Mouse (Mus musculus) hindlimb bud, embryonic 11.5 days (tissue): Measurements from ENCODE around the gene Dcp1a.

Experiments used
- DNase-seq: peaks from one replicate; pipeline ENCODE4 v3.0.0-alpha.2; 2012; ENCODE audit warnings: low read depth, low spot score; ENCODE audit errors: extremely low spot score

Dcp1a gene

DNA sequence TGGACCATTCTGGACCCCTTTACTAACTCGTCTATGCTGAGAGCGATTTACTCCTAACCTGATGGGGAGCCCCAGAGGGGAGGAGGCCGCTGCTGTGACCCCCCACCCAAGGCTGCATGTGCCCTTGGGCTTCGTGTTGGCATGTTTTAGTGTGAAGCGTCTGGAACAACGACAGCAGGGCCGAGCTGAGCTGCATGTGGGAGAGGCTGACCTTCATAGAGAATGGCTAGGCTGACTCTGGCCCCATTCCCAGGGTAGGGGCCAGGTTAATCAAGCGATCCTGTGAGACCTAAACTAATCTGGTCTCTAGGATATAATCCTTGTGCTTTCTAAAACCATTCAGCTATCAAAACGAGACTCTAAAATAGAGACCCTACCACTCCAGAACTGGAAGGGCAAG lies 78.4 kb downstream of the Dcp1a start:
- DNase-seq: no peak

- DNase-seq: no peak
These were observed 80.1 kb downstream of the Dcp1a start for GRCm38 (mm10) chr14:30559321-30559850.

- no peak for DNase-seq
These were observed 81.6 kb downstream of the Dcp1a start for GRCm38 (mm10) chr14:30560803-30561389.

DNA sequence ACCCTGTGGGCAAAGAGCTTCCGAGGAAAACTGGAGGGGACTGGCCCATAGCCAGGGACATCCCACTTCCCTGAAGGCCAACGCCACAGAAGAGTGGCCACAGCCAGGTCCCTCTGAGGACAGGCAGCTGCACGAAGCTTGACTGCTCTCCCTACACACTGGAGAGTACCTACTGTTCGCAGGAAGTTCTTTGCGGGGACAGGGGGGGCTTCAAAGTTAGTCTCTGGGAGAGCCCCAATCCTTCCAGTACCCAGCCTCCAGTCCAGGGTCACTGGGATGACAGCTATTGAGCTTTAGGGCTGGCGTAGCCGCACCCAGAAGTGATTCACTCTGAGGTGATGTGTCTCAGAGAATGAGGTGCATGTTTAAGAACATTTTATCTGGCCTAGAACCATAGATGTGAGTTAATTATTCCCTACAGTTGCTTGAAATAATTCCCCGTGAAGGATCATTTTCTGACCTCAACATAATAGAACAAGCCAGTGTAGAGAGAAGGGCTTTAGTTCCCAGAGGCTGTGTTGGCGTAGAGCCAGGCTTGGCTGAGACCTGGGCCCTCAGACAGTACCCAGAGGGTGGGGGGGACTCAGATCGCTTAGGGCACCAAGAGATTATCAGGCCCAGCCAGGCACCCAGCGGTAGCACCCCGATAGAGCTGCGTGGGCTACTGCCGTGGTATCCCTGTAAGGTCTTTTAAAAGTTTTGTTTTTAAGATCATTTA lies 82.3 kb downstream of the Dcp1a start:
- DNase-seq: no peak

- no peak for DNase-seq
These were observed 83.0 kb downstream of the Dcp1a start for GRCm38 (mm10) chr14:30562343-30562742.

GRCm38 (mm10) chr14:30564451-30564850 lies 85.1 kb downstream of the Dcp1a start:
- DNase-seq: no peak

DNA sequence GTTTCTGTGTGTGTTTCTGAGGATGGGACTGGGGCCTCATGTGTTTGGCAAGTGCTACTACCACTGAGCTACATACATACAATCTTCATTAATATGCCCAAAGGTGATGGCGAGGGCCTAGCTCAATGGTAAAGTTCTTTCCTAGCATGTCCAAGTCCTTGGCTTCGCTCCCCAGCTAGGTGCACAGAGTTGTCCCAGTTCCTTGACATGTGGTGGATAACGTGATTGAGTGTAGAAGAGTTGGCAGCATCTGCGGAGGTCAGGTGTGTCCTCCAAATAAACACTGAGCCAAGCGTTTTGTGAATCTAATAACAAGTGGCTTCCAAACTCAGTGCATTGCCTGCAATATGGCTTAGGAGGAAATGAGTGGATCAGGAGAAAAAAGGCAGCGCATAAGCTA lies 87.0 kb downstream of the Dcp1a start:
- DNase-seq: no peak

GRCm38 (mm10) chr14:30568016-30568415 lies 88.7 kb downstream of the Dcp1a start:
- no peak for DNase-seq

DNA sequence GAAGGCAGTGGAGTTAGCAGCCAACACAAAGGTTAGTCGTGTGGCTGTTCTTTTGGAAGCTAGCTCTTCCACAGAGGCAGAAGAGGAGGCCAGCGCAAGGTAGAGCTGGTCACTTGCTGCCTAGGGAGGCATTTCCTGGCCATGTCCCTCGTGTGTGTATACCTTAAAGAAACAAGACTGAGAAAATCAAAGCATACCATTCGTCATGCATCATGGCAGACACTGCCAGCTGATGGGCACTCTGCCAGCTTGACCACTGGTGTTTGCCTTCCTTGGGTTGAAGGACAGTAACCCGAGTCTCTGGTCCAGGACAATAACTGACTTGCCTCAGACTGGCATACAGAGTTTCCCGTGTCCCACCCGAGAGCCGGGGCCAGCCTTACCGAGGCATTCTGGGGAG lies 91.0 kb downstream of the Dcp1a start:
- DNase-seq: no peak

DNA sequence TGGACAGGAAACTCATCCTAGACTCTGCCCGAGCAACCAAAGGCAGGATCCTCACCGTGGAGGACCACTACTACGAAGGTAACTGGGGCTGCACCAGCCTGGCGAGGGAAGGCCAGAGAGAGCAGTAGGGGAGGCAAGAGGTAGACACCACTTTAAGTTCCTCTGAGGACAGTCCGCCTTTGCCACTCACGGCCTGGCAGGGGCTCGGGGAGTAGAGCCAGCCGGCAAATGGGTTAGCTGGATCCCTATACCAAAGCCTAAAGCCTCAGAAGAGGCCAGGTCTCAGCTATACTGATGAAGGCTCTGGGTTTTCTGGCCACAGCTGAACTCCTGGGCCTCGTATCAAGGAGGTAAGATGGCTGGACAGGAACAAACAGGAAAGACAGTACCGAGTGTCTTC lies 92.9 kb downstream of the Dcp1a start:
- DNase-seq: no peak

DNA sequence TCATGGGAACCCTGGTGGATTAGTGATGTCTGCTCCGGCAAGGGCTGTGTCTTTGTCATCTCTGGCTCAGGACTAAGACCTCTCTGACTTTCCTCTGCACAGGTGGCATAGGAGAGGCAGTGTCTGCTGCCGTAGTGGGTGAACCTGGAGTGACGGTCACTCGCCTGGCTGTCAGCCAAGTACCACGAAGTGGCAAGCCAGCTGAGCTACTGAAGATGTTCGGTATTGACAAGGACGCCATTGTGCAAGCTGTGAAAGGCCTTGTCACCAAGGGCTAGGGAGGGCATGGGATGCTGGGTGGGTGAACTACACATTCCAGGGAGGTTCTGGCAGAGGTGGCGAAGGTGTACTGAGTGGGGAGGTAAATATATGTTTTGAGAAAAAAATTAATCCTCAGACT lies 93.9 kb downstream of the Dcp1a start:
- DNase-seq: no peak

DNA sequence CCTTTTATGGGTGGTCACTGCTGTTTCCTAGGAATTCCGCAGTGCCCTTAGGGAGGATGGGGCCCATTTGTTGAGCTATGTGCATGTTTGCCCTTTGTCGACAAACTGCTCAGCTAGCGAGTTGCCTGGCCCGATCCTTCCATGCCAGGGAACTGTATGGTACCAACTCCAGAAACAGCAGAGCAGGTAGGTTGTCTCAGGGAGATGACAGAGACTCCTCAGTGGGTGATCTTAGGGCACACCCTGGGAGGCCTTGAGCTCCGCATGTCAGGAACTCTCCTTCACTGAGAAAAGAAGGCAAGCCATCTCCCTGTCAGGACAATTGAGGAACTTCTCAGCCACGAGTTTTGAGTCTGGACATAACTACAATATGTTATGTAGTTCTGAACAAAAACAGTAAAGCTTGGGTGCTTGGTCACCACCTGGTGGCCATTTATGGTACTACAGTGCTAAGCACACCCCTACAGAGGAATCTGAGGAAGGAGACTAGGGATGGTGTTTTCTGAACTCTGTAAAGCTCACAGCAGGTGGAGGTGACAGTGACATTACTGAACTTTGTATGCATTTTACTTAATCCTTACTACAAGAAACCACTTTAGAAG lies 94.7 kb downstream of the Dcp1a start:
- DNase-seq: peak; percentile 76

- DNase-seq: no peak
These were observed 96.5 kb downstream of the Dcp1a start for GRCm38 (mm10) chr14:30575791-30576190.

DNA sequence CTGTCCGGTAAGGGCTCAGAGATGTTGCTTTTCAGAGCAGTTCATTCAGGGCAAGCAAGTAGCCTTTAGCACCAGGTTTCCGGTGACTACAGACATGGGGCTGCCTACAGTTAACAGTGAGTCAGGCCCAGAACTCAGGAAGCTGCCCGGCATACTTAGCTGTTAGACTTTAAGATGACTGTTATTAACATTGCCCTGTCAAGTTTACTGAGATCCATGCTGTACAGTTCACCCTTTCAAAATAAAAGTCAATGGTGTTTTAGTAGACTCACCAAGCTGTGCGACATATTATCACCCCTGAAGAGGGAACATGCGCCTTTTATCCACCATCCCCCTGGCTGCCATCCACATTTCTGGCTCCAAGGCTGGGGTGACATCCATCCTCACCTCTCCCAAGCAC lies 96.9 kb downstream of the Dcp1a start:
- DNase-seq: no peak
